Mouse (Mus musculus) right cerebral cortex, postnatal 36 days (tissue): ENCODE data around the gene Tango2.

Source experiments
- DNase-seq, 2 experiments: peaks; one replicate each; pipeline ENCODE4 v3.0.0; 2022; ENCODE audit warnings: low spot score in 2 of 2, mixed read lengths in 1 of 2

The Tango2 gene

DNA sequence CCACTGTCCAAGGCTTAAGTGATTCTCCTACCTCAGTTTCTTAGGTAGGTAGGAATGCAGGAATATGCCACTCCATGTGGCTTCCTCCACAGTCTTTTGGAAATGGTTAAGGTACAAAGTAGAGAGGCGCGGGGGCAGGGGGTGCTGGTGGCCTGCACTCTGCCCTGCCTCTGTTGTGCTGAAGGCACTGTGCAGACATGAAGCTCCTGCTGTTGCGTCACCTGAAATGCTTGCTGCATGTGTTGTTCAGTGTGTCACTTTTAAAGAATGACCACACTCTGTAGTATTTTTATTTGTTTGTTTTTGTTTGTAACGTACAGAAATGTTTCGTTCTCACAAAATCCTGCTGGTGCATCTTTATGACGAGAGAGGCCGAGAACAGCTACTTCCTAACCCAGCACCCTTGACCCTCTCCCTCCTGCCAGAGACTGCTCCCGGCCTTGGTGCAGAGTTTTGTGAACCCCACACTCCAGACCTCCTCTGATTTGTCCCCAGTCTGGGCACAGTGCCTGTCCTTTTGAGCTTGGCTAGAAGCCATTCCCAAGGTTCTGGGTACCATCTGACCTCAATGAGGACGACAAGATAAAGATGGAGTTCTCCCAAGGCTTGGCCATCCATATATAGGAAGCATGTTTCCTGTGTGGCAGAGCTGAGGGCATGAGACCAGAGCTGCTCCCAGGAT, 35.3 kb upstream of the Tango2 start:
- no peak for DNase-seq

DNA sequence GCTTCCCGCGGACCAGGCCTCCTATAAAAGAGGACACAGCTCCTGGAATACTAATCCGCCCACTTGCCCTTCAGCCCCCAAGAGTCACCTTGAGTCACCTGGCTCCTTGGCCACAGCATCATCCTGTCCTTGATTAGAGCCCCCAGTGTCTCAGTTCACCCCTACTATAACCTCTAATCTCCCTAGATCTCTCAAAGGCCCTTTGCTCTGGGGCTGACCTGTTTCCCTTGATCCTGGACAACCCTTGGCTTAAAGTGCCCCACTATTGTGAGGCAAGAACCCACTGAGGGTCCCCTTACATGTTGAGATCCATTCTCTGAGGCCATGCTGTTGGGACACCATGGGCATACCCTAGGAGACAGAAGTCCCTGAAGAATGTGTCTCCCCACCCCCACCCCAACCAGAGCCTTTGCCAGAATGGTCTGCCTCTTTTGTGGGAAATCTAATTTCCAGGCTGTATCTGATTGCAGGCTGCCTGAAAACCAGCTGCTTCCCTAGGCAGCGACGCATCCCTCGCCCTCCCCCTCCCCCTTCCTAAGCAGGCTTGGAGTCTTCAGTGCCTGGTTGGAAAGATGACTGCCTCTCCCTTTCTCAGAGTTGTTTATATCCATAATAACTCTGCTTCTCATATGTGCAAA, 33.8 kb upstream of the Tango2 start:
- DNase-seq, result no peak

DNA sequence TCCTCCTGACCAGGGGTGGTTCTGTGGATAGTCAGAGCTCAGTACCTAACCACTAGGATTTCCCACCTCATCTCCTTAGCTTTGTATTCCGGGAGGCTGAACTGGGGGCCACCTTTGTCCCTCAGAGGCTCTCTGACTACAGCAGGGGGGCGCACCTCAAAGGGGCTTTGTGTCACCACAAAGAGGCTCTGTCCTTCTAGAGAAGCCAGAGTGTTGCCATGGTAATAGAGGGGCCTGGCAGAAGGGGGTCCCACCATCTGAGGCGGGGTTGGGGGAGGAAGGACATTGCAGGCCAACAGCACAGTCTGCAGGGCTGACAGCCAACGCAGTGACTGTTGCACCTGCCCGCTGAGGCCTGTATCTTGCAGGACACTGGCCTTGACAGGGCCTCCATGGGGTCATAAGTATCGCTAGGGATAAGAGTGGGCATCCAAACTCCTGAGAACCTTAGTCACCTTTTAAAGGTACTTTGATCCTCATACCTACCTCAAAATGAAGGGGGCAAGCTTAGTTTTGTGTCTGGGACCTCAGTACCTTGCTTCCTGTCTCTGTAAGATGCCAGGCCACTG, 32.7 kb upstream of the Tango2 start:
- DNase-seq, result no peak

DNA sequence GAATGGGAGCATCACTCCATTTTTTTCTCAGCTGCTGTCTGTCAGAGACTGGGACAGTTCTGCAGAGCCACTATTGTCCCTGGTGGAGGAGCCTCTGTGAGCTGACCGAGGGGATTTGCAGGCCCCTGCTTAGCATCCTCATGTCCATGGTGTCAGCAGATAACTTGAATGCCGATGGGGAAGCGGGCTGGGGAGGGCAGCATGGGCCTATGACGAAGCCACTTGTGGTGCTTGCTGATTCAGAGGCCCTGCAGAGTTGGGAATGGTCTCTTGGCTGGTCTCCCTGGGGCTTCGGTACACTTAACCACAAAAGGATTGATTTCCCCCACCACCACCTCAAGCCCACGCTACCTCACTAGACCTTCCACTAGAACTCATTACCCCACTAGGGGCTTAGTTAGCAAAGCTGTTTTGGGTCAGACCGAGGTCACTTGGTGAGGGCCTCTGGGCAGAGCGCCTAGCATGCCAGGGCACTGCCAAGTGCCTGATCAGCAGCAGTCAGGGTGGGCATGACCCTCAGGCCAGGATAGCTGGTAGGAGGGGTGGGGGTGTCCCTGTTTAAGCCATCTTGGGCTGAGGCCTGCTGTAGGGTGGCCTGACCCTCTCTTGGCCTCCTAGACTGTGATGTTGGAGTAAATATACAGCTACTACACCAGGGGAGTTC, 31.6 kb upstream of the Tango2 start:
- DNase-seq, result no peak

DNA sequence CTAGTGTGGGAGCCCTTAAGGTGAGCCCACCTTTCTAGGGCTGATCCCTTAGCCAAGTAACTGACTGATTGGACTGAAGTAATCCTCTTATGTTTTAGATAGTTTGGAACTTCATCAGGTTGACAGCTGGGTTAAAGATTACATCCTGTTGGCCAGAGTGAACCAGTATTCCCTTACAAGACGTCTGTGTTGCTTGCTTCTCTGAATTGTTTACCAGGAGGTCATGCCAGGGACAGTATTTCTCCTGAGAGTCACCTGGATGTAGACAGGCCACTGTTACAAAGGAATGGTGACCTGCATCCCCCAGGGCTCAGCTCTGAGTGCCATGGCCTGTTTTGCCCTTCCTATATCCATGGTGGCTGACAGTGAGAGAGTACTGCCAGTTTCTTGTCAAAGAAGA, 30.6 kb upstream of the Tango2 start:
- DNase-seq, result no peak

DNA sequence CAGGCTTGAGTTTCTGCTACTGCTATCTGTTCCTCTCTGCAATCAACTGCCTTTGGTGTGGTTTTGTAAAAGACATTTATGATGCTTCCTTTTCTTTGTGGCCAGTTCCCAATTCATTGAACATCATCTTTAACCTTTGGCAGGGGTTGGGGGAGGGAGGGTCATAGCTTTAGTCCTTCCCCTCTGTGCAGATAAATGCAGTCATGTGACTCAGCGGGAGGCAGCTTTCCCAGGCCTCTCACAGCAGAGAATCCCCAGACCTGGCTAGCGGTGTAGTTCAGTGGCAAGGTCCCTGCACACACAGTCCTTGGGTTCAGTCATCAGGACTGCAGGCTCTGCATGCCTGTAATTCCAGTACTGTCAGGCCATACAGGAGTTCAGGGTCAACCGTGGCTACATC, 29.3 kb upstream of the Tango2 start:
- no peak for DNase-seq

DNA sequence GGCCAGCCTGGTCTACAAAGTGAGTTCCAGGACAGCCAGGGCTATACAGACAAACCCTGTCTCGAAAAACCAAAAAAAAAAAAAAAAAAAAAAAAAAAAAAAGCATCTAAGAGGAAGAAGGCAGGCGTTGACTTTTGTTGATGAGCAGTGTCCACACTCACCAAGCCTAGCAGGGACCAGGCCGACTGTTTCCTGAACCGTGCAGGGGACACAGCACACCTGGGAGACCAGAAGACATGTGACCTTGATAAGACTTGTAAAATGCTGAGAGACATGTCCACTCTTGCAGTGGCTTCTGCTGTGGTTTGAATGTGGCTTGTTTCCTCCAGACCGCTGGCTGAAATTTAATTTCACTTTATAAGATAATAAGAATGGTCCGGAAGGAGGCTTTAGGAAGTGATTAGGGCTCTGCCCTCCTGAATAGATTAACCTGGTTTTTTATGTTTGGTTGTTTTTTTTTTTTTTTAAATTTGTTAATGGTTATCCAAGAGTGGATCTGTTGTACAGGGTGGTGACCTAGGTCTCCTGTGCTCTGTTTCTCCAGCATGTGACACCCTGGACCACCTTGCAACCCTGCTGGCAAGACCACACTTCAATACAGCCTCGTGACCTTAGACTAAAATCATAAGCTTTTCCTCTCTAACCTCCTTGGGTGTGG, 28.5 kb upstream of the Tango2 start:
- no peak for DNase-seq

DNA sequence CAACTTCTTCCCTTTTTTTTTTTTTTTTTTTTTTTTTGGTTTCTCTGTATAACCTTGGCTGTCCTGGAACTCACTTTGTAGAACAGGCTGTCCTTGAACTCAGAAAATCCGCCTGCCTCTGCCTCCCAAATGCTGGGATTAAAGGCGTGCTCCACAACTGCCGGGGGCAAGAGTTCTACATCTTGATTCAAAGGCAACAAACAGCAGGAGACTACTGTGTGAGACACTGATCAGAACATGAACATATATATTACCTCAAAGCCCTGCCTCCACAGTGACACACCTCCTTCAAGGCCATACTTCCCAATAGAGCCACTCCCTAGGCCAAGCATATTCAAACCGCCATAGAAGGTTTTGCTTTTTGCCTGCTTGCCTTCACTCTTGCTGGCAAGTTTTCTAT, 25.7 kb upstream of the Tango2 start:
- DNase-seq, result no peak

DNA sequence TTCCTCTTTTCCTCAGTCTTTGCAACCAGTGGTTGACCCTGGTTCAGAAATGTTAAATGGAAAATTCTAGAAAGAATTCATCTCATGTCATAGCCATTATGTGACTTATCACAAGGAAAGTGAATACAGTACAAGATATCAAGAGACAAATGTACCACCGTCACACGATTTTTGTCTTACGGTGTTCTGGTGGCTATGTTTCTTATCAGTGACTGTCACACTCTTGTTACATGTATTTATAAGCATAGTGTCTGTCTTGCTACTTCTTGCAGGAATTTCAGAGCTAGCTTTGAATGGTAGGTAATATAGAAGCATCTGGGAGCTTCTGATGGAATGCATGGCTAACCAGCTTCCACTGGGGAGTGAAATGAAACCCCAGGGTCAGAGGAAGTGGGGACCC, 22.3 kb upstream of the Tango2 start:
- no peak for DNase-seq

DNA sequence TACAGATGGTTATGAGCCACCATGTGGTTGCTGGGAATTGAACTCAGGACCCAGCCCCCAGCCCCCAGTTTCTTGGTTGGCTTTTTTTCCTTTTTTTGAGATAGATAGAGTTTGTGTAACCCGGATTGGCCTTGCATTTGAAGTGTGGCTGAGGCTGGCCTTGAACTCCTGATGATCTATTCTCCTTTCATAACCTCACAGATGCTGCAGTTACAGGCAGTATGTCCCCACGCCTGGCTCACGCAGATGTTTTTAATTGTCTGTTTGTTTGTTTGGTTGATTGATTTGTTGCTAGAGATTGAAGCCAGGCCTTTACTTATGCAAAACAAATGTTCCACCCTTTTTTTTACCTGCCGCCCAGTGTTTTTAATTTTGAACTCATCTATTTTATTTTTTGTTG, 18.9 kb upstream of the Tango2 start:
- DNase-seq, result no peak

DNA sequence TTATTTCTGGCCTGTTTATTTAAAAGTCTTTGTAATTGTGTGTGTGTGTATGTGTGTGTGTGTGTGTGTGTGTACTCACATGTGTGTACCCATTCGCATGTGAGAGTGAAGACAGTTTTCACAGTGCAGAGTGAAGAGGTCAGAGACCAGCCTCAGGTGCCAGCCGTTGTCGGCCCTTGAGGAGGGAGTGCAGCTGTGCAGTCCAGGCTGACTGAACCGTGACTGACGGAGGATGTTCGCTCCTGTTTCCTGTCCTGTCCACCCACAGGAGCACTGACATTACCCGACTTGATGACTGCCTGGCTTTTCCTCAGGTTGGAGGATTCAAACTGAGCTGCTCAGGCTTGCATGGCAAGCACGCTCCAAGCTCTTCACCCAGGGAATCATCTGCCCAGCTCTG, 15.0 kb upstream of the Tango2 start:
- DNase-seq, result no peak

DNA sequence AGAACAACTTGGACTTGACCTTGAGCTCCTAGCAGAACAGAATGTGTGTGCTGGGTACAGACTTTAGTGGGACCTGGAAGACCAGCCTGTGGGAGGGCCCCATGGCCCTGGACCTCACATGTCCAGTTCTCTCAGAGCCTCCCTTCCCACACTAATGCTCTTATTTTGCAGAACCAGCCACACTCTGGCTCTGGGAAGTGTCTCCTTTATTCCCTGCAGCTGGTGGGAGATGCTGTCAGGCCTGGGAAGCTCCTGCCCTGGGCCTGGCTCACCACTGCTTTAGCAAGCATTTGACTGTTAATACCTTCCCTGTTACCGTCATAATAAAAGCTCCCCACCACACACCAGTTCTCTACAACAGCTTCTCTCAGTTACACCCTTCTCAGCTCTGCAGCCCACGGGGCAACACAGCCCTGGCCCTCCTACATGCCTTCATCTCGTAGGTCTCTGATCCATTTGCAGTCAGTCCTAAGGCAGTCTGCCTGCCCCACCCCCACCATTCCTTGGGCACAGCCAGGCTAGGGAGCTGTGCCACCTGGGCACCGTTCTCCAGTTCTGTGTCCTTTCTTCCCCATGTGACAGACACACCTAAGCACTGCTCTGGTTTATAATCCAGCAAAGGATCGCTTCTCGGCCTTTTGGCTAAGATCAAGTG, 12.4 kb upstream of the Tango2 start:
- DNase-seq, result no peak

DNA sequence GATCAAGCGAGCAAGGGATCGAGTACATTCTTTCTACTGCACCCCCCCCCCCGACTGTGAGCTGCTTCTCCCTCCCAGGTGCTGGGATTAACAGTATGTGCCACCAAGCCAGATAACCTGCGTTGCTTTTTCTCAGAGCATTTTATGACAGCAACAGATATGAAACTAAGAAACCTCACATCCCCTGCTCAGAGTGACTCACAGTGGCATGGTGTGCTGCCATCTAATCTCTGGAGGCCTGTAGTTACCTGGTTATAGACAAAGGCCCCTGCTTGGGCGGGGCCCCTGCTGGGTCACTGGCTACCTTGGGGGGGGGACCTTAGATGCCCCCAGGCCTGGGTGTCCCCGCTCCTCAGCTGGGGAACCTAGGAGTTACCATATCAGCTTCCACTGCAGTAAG, 10.1 kb upstream of the Tango2 start:
- no peak for DNase-seq

DNA sequence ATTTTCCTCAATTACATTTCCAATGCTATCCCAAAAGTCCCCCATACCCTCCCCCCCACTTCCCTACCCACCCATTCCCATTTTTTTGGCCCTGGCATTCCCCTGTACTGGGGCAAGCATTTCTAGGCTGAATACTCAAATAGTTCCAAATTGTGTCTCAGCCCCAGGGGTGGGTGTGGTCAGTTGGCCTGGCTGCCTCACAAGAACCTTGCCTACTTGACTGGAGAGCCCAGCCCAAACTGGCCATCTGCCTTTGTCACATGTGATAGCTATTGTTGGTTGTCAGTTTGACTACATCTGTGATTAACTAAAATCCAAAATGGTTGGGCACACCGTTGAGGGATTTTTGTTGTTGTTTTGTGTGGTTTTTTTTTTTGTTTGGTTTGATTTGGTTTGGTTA, 9.1 kb upstream of the Tango2 start:
- DNase-seq, result no peak

DNA sequence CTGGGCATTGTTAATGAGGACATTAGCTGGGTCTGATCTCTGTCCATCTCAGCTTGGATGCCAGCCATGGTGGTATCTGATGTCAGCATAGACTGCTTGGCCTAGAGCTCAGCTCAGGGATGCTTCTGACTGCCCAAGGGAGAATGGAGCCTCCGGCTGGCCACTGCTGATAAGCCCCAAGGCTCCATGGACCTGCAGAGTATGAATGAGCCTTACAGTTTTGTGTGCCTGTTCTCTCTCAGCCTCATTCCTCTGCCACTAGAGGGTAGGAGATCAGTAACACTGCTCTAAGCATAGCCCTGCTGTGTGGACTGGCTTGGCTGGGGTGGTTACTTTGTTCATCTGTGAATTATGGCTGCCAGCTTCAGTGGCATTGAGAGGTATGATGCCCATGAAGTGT, 5.2 kb upstream of the Tango2 start:
- DNase-seq, result no peak

DNA sequence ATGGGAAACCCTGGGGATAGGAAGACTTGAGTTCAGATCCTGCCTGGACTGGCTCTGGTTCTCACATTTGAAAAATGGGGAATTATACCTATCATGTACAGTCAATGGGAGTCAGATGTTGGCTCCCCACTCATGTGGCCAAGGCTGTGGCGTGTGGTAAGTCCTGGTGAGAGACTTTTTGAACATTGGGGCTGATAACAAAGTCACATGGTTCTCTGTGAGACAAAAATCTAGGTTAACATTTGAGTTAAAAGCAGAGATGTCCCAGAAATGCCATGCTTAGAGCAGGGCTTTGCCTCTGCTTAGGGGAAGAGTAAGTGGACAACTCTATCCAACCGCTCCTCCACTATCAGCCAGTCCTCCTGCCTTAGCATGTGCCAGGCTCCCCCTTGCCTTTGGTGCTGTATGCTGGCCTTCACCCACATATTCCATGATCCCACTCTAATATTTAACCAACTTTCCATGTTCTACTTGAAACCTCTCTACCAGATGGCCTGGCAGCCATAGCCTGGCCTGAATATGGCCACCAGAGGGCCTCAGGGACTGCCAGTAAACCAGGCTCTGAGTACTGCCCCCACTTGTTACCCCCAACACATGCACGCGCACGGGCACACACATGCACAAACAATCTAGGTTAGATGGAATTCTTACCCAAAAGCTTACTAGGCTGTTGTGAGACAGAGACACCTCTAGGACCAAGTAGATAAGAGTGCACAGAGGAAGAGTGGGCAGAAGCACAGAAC, 3.6 kb upstream of the Tango2 start:
- DNase-seq, result no peak

DNA sequence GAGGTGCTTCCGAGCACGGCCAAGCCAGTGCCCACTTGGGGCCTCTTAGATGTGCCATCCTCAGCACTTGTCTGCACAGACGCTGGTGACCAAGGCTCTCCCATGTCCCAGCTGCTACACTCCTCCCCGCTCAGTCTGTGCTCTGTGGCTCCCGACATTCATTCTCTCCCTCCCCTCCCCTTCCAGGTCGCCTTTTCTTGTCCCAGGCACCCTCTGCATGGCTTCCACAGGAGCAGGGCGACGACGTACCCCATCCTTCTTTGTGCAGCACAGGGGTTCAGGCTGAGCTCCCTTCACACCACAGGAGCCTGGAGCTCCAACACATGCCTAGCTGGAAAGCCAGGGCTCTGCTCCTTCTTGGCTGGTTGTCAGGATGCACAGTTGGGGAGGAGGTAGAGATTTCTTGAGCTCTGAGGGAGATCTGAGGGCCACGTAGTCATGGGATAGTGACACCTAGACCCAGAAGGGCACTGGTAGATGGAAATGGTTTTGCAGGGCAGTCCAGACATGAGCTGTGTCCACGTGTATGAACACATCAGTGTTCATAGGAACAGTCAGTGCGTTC, 1.9 kb upstream of the Tango2 start:
- no peak for DNase-seq

DNA sequence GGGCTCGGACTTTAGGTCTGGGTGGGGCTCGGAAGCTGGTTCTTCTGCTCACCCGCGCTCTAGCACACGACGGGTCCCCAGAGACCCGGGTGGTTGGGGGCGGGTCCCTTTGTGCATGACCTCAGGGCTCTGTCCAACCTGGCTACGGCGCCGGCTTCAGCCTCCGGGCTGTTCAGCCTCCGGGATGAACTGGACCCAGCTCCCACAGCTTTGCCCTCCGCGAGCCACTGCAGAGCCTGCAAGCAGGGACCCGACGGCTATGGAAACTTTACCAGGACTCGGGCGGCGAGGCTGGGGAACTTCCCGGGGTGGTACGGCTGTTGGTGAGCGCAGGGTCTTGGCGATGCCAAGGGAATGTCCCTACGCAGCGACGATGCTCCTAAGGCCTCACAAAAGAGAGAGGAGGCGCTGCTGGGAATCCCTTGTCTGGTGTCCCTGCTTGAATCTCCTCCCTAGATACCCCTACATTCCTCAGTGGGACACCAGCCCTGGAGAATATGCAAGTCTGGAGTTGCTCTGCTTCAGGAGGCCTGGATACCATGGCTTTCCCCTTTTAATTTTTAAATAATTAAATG, 785 bp upstream of the Tango2 start:
- no peak for DNase-seq

DNA sequence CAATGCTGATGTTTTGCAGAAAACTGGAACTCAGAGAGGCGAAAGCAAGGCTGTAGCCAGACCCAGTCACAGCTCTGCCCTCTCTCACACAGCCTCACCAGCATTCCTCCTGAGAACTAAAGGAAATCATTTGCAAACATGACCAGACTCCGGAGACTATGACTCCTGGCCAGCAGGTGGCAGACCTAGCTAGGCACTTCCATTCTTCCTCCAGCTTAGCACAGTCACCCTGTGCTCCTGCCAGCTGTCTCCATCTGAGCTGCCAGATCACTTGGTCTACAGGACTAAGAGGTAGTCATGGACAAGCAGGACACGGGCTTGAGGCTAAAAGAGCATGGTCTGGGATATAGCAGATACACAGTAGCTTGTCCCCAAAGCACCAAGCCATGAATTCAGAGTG, 2.7 kb downstream of the Tango2 start:
- DNase-seq, result peak; percentile 83 to 84

DNA sequence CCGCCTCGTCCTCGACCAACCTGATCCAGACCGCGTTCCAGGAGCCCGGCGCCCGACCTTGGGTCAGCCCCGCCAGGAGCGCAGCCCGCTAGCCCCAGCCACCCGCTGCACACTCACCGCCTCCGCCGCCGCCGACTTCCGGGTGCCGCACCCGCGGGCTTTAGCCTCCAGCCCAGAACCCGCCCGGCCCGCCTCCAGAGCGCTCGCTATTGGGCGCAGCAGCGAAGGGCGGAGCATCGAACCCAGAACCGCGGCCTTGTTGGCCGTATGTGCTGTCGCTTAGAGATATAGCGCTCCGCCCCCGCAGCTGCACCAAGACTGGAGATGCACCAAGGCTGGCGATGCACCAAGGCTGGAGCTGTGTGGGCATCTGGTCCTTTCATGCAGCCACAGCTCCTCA, 4.1 kb downstream of the Tango2 start:
- peak; percentile 96 to 98 for DNase-seq
